Mouse (Mus musculus) forelimb bud, embryonic 11.5 days (tissue): ENCODE measurements around the gene Camta1.

Source experiments
- DNase-seq: peaks from one replicate; pipeline ENCODE4 v3.0.0-alpha.2; 2012; ENCODE audit warnings: low read depth, low spot score

The Camta1 gene

DNA sequence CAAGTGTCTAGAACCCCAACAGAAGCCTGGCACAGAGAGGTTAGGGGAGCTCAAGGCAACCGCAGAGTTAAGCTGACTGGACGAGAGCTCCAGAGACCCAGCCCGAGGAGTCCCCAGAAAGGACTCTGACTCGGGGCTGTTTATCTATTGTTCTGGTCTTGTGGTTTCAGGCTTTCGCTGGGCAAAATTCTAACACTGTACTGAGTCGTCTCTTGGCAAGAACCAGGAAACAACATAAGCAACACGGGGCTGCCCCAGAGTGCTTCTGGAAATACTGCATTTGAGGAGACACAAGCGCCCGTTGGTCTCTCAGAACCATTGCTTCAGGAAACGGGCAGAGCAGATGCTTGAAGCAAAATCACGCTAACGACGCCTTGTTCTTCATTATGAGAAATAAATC is 860.3 kb downstream of the Camta1 start:
- no peak for DNase-seq

DNA sequence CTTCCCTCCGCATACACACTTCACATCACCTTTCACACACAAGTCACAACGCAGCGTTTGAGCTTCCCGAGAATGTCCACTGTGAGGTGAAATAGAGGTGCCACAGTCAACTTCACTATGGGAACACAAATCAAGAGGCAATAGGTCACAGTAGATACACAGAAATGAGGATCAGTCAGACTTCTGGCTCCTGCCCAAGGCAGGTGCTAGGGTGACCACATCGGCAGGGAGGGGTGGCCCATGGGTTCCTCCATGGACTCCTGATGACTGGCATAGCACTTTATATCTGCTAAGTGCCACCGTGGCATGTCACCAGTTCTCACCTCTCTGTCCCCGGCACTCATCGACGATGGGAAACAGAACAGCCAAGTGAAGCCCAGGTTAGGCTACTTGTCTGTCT is 863.0 kb downstream of the Camta1 start:
- DNase-seq, result no peak

DNA sequence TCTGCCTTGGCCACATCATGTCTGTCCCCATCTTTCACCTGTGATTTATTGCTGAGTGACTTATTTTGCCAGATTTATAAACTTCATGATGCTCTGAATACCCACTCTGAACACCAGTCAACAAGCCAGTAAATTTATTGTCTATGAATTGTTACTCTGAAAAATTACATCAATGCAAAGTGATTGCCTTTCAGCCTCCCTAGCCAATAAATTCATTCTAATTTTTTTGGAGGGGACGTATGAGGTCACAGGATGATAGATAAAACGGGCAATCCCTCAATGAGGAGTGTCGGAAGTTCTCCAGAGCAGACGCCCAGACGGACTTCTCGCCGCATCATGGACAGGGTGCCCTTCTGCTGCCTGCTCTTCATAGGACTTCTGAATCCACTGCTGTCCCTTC is 864.9 kb downstream of the Camta1 start, which contains the start of gene Uts2:
Gene Uts2, plus strand, starts transcription at position 301 of the 400 bp plus-strand sequence.
- DNase-seq, result no peak

DNA sequence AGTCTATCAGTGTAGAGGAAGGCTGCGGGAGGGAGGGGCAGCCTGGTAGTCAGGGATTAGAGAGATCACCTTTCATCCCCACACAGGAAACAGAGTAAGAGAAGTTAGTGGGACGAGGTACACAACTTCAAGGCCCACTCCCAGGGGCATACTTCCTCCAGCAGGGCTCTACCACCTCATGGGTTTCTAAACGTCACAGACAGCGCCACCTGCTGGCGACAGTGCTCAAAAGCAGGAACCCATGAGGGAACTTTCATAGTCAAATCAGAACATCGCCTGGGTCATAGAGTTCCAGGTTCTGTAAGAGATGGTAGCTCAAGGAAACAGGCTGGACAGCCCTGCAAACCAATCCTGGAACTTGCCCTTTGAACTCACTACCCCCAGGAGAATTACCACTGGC is 871.5 kb downstream of the Camta1 start:
- DNase-seq, result peak; percentile 21

DNA sequence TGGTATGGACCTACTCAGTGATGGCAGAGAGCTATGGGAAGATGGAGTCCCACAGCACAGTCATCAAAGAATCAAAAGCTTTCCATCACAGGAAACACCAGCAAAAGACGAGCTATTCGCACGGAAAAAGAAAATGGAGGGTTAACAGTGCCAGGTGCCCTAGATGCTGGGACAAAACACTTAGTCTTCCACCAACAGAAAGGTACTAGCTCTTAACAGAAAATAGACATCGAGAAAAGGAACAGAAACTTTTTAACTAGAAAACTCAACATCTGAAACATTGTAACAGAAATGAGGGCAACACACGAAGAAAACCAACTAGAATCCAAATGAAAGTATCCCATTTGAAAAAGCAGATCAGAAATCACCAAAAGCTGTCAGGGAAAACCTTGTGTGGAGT is 881.5 kb downstream of the Camta1 start:
- DNase-seq, result no peak

DNA sequence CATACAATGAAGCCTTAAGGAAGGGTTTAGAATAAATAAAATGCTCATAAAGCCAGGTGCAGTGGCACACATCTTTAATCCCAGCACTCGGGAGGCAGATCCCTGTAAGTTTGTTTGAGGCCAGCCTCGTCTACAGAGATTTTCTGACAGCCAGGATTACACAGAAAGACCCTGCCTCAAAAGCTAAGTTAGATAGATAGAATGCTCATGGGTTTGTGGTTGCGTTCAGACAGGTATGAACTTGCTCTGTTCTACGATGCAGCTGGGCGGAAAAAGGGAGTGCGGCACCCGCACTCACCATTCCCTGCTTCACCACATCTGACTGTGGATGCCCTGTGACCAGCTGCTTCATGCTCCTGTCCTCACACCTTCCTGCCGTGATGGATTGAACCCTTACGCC is 882.2 kb downstream of the Camta1 start:
- no peak for DNase-seq

DNA sequence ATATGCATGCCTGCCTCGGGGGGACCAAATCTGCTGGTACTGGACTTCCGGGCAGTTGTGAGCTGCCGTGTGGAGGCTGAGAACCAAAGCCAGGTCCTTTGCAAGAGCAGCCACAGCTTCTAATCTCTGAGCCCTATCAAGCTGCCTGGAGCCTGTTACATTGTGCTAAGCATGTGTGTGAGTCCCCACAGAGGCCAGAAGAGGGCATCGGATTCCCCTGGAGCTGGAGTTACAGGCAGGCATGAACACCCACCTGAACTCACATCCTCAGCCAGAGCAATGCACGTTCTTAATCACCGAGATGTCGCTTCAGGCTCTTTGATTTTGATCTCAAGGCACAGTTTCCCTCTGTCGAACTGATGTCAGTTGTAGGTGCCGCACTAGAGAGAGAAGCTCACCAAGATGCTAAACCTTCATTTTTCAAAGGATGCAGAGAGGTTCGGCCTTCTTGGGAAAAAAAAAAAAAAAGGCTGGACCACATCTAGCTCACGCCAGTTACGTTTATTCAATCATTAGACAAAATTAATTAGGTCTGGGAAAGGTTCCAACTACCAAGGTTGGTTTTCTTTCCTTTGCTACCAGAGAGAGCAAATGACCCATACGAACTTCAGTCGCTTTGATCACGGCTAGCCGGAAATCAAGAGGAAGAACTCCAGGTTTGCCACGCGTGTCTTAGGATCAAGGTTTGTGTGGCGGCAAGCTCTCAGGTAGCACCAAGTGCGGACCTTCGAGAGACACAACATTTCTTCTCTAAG is 883.3 kb downstream of the Camta1 start:
- DNase-seq, result no peak

DNA sequence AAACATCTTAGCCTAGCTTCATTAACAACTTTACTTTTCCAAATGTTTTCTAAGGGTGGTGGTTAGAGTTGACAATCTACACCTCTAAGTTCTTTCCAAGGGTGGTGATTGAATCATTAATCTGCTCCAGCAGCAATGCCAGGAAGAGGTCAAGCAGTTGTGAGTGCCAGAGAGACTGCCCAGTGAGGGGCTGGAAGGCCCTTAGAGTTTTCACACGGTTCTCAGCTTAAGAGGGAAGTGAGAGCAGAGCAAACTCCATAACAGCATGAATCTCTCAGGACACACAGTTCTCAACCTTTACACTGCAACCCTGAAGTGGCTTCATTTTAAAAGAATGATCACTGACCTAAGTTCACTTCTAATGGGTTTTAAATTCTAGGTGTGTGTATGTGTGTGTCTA is 886.5 kb downstream of the Camta1 start:
- no peak for DNase-seq

DNA sequence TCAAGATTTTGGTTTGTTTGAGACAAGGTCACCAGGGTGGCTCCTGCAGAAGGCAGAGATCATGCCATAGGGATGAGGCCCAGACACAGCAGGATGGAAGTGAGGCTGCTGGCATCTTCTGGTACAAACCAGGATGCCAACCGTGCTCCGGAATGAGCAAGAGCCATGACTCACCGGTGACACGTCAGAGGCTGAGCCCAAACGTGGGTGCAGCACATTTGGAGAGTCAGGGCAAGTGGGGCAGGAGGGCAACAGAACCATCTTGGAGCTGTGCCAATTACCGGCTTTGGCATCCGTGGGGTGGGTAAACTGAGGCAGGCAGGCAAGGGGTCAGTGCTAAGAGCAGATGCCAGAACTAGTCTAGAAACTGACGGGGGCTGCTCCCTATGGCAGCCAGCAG is 888.4 kb downstream of the Camta1 start:
- DNase-seq, result no peak

DNA sequence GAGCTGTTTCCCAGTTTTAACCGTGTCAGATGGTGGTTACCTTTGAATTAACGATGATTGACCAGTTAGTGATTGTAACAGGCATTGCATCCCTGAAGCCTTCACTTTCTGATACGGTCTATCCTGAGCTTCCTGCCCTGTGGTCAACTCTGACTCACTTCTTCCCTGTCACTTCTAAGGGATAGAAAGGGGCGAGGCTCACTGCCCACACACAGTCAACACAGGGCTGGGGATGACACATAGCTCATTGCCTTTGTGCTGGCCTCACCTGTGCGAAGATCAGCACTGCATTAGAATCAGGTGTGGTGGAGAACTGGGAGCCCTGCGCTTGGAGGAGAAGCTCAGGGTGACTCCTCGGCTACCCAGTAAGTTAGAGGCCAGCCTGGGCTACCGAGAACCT is 892.7 kb downstream of the Camta1 start:
- DNase-seq, result no peak

DNA sequence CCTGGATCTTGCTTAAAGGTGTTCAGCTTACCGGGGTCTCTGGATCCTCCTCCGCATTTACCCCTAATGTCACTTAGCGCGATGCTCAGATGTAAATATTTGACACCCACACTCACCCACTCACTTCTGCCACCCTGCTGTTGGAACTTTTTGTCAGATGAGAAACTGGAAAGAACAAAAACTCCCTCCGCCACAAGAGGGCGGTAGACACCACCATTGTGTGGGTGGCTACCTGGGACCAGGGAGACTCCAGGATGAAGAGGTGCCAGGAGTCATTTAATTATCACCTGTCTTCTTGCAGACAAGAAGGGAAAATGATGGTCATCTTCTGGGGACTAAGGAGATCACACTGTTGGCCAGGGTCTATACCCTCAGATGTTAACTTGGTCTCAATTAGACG is 895.1 kb downstream of the Camta1 start:
- peak; percentile 52 for DNase-seq

DNA sequence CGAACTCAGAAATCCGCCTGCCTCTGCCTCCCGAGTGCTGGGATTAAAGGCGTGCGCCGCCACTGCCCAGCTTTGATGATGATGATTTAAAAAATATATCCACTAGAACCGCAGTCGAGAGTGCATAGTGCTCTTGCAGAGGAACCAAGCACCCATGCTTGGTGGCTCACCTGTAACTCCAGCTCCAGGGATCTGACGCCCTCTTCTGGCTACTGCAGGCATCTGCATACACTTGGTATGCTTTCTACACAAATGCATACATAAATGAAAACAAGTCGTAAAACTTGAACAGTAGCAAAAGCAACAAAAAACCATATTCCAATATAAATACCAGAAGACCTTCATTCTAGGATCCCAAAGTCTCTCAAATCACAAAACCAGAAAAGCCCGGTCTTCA is 896.1 kb downstream of the Camta1 start:
- no peak for DNase-seq

DNA sequence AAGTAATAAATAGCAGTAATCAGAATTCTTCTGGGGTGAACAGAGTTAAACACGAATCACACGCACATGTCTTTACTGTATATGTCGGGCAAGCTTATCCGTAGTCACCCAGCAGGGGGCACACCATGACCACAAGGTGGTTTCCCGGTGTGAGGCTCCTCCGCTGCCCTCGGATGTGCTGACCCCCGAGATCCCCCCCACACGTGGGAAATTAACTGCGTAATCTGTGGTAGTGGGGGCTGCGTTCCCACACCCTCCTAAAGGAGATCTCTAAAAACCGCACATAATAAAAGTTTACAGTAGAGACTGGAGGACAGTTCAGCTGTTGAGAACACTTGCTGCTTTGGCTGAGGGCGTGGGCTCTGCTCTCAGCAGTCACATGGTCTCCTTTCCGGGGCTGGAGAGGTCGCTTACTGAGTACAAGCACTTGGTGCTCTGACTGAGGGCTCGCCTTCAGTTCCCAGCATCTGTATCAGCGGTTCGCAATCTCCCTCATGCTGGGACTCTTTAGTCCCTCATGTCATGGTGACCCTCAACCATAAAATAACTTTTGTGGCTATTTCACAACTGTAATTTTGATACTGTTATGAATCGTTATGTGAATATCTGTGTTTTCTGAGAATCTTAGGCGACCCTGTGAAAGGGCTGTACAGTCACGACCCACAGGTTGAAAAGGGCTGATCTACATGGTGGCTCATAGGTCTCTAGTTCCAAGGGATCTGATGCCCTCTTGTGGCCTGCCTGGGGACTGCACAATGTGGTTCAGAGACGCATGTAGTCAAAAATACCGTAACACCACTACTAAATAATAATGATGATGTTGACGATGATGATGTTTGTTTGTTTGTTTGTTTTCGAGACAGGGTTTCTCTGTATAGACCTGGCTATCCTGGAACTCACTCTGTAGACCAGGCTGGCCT is 896.8 kb downstream of the Camta1 start:
- peak; percentile 81 for DNase-seq

DNA sequence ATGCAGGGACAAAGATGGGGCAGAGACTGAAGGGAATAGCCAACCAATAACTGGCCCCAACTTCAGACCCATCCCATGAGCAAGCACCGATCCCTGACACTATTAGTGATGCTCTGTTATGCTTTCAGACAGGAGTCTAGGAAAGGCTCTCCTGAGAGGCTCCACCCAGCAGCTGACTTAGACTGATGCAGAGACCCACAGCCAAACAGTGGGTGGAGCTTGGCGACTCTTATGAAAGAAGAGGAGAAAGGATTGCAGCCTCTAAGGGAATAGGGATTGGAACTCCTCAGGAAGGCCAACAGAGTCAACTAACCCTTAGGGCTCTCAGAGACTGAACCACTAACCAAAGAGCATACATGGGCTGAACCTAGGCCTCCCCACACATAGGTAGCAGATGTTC is 898.0 kb downstream of the Camta1 start:
- DNase-seq, result no peak

DNA sequence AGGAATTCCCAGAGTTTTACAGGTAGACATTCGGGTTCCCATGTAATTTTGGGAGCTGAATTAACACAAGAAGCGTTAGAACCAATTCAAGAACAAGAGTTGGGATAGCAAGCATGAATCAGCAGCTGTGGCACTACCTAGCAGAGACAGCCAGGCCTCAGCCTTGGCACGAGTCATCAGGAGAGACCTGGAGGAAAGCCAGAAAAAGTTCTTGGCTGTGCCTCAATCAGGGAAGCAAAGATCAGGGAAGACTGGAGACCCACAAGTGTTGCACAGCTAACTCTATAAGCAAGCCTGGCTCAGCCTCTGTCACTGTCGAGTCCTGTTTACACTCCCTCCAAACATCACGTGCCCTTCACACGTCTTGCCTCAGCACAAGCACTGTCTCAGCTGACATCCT is 899.4 kb downstream of the Camta1 start:
- DNase-seq, result no peak

DNA sequence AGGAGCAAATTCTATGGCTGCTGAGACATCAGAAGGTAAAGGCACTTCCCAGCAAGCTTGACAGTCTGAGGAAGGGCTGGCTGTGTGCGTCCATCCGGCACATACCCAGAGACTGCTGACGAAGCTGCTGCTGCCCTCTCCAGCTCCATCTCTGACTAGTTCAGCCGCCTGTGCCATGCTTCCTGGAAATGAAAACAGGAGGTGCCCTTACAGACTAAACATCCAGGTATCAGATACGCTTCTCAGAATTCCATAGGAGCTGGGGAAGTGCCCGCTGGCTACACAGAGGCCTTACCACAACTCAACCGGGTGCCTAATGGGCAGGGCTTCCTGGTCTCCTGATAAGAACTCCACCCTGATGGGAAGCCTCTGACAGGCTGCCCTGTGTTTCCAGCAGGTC is 903.1 kb downstream of the Camta1 start:
- DNase-seq, result no peak

DNA sequence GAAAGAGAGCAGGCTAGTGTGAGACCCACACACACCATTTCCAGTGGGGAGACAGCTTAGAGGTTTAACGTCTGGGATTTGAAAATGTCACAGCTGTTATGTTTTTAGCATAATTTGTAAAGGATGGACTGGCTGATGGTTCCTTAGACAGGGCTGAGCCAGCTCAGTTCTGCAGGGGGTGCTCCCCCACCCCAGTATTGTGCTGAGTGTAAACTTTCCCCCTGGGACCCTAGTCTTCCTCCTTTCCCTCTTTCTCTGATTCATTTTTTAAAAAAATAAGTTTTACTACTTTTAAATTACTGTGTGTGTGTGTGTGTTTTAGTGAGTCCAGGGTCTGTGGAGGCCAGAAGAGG is 904.6 kb downstream of the Camta1 start:
- no peak for DNase-seq

DNA sequence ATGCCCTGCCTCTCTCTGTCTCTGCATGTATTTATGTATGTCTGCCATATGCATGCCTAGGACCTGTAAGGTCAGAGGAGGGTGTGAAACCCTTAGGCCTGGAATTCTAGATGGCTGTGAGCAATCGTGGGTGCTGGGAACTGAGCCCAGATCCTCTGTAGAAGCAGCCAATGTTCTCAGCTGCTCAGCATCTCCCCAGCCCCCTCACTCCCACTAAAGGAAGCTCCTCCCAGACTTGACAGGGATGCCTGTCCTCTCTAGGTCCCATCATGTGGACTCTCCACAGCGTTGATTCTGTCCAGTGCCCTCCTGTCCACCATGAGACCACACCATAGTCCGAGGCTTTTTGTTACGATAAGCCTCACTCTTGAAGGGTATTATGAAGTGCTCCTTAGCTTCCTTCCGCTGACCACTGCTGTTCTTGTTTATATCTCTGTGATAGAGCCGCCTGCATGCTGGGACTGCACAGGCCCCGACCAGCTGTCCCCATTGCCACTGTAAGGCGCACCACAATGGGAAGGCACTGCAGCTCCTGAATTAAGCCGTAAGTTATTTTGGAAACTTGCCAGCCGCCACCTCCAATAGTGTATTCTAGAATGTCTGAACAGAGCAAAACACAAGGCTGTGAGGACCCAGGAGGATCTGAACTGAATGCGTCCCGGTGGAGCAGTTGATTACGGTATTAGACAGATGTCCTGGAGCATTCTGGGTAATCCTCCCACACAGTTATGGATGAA is 905.1 kb downstream of the Camta1 start:
- no peak for DNase-seq

DNA sequence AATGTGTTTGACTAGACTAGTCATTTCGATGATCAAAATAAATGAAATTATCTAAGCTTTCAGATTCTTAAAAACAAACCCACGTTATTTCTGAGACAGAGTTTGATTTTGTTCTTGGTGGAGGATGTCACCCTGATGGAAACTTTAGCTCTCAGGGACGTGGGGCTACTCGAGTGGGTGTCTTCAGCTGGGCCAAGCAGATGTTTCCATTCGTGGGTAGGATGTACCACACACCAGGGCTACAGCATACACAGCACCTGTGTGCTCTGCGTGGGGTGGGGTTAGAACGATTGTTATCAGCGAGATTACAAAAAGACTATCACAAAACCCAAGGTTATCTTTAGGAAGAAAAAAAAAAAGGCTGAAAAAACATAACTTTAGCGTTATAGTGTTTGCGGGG is 910.7 kb downstream of the Camta1 start:
- DNase-seq, result no peak

DNA sequence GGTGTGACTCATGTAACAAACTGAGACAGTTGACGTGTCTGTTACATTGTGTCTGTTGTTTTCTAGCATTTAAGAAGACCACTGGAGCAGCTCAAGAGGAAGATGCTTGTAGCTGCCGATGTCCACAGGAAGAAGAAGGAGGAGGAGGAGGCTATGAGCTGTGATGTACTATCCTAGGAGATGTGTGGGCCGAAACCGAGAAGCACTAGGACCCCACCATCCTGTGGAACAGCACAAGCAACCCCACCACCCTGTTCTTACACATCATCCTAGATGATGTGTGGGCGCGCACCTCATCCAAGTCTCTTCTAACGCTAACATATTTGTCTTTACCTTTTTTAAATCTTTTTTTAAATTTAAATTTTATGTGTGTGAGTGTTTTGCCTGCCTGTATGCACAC is 917.0 kb downstream of the Camta1 start:
- DNase-seq, result no peak

DNA sequence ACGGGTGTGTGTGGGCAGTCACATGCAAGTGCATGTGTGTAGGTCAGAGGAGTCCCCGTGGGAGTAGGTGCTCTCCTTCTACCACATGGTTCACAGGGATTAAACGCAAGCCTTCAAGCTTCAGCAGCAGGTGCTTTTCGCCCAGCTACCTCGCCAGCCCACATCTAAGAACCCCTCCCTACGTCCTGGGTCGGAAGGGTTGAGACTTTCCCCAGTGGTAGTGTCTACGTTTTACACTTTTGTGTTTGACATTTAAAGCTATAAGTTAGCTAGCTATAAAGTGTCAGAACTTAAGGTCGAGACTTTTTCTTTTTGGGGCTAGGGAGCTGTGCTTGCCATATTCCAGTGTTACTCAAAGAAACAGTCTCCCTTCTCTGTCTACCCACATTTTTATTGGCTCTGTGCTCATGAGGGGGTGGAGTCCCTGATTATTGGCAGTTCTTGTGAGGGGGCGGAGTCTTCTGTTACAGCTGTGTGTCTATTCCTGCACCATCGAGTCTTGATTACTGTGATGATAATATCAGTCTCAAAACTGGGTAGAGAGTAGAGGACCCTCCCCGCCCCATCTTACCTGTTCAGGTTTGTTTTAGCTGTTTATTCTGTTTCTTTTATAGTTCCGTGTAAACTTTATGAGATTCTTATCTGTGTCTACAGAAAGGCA is 921.6 kb downstream of the Camta1 start:
- DNase-seq, result no peak

DNA sequence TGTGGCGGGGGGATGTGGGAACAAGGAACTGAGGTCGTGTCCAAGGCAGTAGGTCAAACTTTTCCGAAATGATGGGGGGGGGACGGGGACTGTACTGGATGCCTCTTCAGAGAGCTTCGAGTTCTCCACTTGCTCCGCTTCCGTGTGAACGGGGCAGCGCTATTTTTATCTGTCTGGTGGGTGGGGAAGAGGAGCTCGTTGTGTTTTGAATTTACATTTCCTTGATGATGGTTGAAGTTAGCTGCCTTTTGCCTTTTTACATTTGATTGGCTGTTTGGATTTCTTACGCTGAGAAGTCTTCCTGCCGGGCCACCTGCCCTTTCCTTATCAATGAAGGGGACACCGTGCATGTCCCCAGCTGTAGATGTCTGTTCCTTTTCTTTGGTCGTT is 923.6 kb downstream of the Camta1 start:
- DNase-seq, result no peak
